Mouse (Mus musculus) testis, adult 2 months (tissue): ENCODE measurements around the gene Pdlim1.

ENCODE experiments used
- CTCF ChIP-seq: fragments of 200-500 bp; IDR thresholded peaks from 2 replicates; pipeline ENCODE4 v1.5.1; 2012; ENCODE audit warnings: low read depth, mild to moderate bottlenecking, inconsistent platforms, low read length, moderate library complexity; ENCODE audit not compliant: control insufficient read depth, insufficient read depth, insufficient replicate concordance
- POLR2A ChIP-seq: fragments of 200-500 bp; IDR thresholded peaks from 2 replicates; pipeline ENCODE4 v1.6.1; 2012; ENCODE audit warnings: low read depth, mild to moderate bottlenecking, inconsistent platforms, low read length, moderate library complexity; ENCODE audit not compliant: control insufficient read depth

DNA sequence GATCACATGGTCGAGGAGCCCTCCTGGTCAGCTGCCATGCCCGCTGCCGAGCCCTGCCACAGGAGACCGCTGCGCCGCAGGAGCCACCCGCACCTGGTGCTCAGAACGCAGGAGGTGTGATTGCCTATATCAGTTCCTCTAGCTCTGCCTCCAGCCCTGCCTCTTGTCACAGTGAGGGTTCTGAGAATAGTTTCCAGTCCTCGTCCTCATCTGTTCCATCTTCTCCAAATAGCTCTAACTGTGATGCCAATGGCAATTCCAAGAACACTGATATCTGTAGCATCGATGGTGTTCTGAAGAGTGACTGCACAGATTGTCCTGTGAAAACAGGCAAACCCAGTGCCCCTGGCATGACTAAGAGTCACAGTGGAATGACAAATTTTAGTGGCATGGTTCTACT, 81.0 kb downstream of the Pdlim1 start:
- TF ChIP-seq CTCF (no peak), POLR2A (no peak)
